Mouse (Mus musculus): ENCODE data around the gene Paqr5.

GRCm38 (mm10) chr9:62018229-62019093 is 8.2 kb downstream of the Paqr5 start:
- TF ChIP-seq CTCF (IDR thresholded peaks at IDR 0.05; ENCODE audit: low read depth, low read length) (no peak), EP300 (IDR thresholded peaks at IDR 0.05; ENCODE audit: insufficient read depth, low read depth, low read length) (no peak), POLR2A (IDR thresholded peaks at IDR 0.05; ENCODE audit: insufficient read depth, low read length) (no peak)

Data from ES-Bruce4 (cell line).